Mouse (Mus musculus): ENCODE measurements around the gene Rhno1. TPM values are rescaled to one million over a fixed set of nuclear protein-coding genes. Genes with fewer than 3 reads are reported as not detected.

Rhno1 gene
- polyA plus RNA-seq (2015; fragmentation: Nextera tagmentation; extraction: Ambion mirVana) = 113 and 117 TPM in 2 replicates

- Histone ChIP-seq H3K27ac (ENCODE audit: low read length) (peak within 1 kb of the TSS; percentile 97), H3K4me2 (ENCODE audit: low read depth, low read length) (peak within 1 kb of the TSS; percentile 78), H3K9ac (ENCODE audit: low read length) (peak within 1 kb of the TSS; percentile 89), H3K9me3 (ENCODE audit: control insufficient read depth, low read length) (no peaks in the 10 kb centered on the region), H3K4me3 (ENCODE audit: low read length) (peak within 1 kb of the TSS; percentile 87), H3K27me3 (ENCODE audit: control insufficient read depth, insufficient read depth, low read depth, low read length) (no peaks in the 10 kb centered on the region), H3K4me1 (replicated peaks; ENCODE audit: control insufficient read depth, insufficient read depth, low read length) (peaks cover 16% of the 10 kb centered on the region), H3K36me3 (ENCODE audit: control insufficient read depth, insufficient read depth, low read length) (peaks cover 22% of the 10 kb centered on the region)
- peak; percentile 91 for ATAC-seq (ENCODE audit: low read depth)
- 0% methylated on average over 49 of the region's 76 CpGs for WGBS
These were observed at the start of gene Rhno1, which contains the start of gene Foxm1 for GRCm38 (mm10) chr6:128362381-128363006. TSS of gene Rhno1 (minus strand) at chr6:128362911. TSS of gene Foxm1 (plus strand) at chr6:128362967.

GRCm38 (mm10) chr6:128411115-128411514 is 48.4 kb upstream of the Rhno1 start:
- H3K9me3 ChIP-seq (ENCODE audit: control insufficient read depth, low read length) = no peaks in the 10 kb centered on the region
- peaks cover 37% of the 10 kb centered on the region for H3K36me3 ChIP-seq (ENCODE audit: control insufficient read depth, insufficient read depth, low read length)
- no peaks in the 10 kb centered on the region for H3K27me3 ChIP-seq (ENCODE audit: control insufficient read depth, insufficient read depth, low read depth, low read length)
- H3K9ac ChIP-seq (ENCODE audit: low read length) = no peak overlapping the region
- H3K4me1 ChIP-seq (replicated peaks; ENCODE audit: control insufficient read depth, insufficient read depth, low read length) = no peaks in the 10 kb centered on the region
- H3K4me2 ChIP-seq (ENCODE audit: low read depth, low read length) = no peak overlapping the region
- no peak overlapping the region for H3K27ac ChIP-seq (ENCODE audit: low read length)
- H3K4me3 ChIP-seq (ENCODE audit: low read length) = no peak overlapping the region
- ATAC-seq (ENCODE audit: low read depth) = peak; percentile 24; the same call in 1 of the 2 replicates
- 14% methylated on average over 3 of the region's 3 CpGs for WGBS

GRCm38 (mm10) chr6:128410305-128410704 is 47.6 kb upstream of the Rhno1 start:
- ATAC-seq (ENCODE audit: low read depth) = no peak
- Histone ChIP-seq H3K36me3 (ENCODE audit: control insufficient read depth, insufficient read depth, low read length) (peaks cover 37% of the 10 kb centered on the region), H3K4me2 (ENCODE audit: low read depth, low read length) (no peak overlapping the region), H3K4me3 (ENCODE audit: low read length) (no peak overlapping the region), H3K9ac (ENCODE audit: low read length) (no peak overlapping the region), H3K27me3 (ENCODE audit: control insufficient read depth, insufficient read depth, low read depth, low read length) (no peaks in the 10 kb centered on the region), H3K9me3 (ENCODE audit: control insufficient read depth, low read length) (no peaks in the 10 kb centered on the region), H3K27ac (ENCODE audit: low read length) (no peak overlapping the region), H3K4me1 (replicated peaks; ENCODE audit: control insufficient read depth, insufficient read depth, low read length) (no peaks in the 10 kb centered on the region)
- WGBS = 94% methylated on average over 13 of the region's 13 CpGs

GRCm38 (mm10) chr6:128408544-128409125 is 45.9 kb upstream of the Rhno1 start:
- ATAC-seq (ENCODE audit: low read depth) = no peak
- H3K4me3 ChIP-seq (ENCODE audit: low read length) = no peak overlapping the region
- H3K27me3 ChIP-seq (ENCODE audit: control insufficient read depth, insufficient read depth, low read depth, low read length) = no peaks in the 10 kb centered on the region
- 84% methylated on average over 7 of the region's 7 CpGs for WGBS
- H3K4me1 ChIP-seq (replicated peaks; ENCODE audit: control insufficient read depth, insufficient read depth, low read length) = no peaks in the 10 kb centered on the region
- peaks cover 35% of the 10 kb centered on the region for H3K36me3 ChIP-seq (ENCODE audit: control insufficient read depth, insufficient read depth, low read length)
- H3K4me2 ChIP-seq (ENCODE audit: low read depth, low read length) = no peak overlapping the region
- H3K9me3 ChIP-seq (ENCODE audit: control insufficient read depth, low read length) = no peaks in the 10 kb centered on the region
- no peak overlapping the region for H3K27ac ChIP-seq (ENCODE audit: low read length)
- H3K9ac ChIP-seq (ENCODE audit: low read length) = no peak overlapping the region

GRCm38 (mm10) chr6:128404708-128405107 is 42.0 kb upstream of the Rhno1 start:
- H3K9ac ChIP-seq (ENCODE audit: low read length) = no peak overlapping the region
- ATAC-seq (ENCODE audit: low read depth) = no peak
- no peak overlapping the region for H3K4me3 ChIP-seq (ENCODE audit: low read length)
- H3K27me3 ChIP-seq (ENCODE audit: control insufficient read depth, insufficient read depth, low read depth, low read length) = no peaks in the 10 kb centered on the region
- H3K4me1 ChIP-seq (replicated peaks; ENCODE audit: control insufficient read depth, insufficient read depth, low read length) = no peaks in the 10 kb centered on the region; the same call in 1 of the 2 replicates
- 53% methylated on average over 5 of the region's 5 CpGs for WGBS
- H3K36me3 ChIP-seq (ENCODE audit: control insufficient read depth, insufficient read depth, low read length) = peaks cover 15% of the 10 kb centered on the region
- H3K9me3 ChIP-seq (ENCODE audit: control insufficient read depth, low read length) = no peaks in the 10 kb centered on the region
- H3K4me2 ChIP-seq (ENCODE audit: low read depth, low read length) = no peak overlapping the region
- no peak overlapping the region for H3K27ac ChIP-seq (ENCODE audit: low read length)

- peak overlapping the region; percentile 53 for H3K9ac ChIP-seq (ENCODE audit: low read length)
- WGBS = 31% methylated on average over 21 of the region's 21 CpGs
- H3K9me3 ChIP-seq (ENCODE audit: control insufficient read depth, low read length) = no peaks in the 10 kb centered on the region
- no peaks in the 10 kb centered on the region for H3K27me3 ChIP-seq (ENCODE audit: control insufficient read depth, insufficient read depth, low read depth, low read length)
- no peak overlapping the region for H3K27ac ChIP-seq (ENCODE audit: low read length)
- peaks cover 2% of the 10 kb centered on the region; the same call in 1 of the 2 replicates for H3K4me1 ChIP-seq (replicated peaks; ENCODE audit: control insufficient read depth, insufficient read depth, low read length)
- H3K4me2 ChIP-seq (ENCODE audit: low read depth, low read length) = peak overlapping the region; percentile 62
- no peaks in the 10 kb centered on the region for H3K36me3 ChIP-seq (ENCODE audit: control insufficient read depth, insufficient read depth, low read length)
- H3K4me3 ChIP-seq (ENCODE audit: low read length) = peak overlapping the region; percentile 39
- peak; percentile 77 for ATAC-seq (ENCODE audit: low read depth)
These were observed 36.9 kb upstream of the Rhno1 start for GRCm38 (mm10) chr6:128399421-128400185.

GRCm38 (mm10) chr6:128398996-128399395 is 36.3 kb upstream of the Rhno1 start, which contains the start of gene Nrip2:
TSS of gene Nrip2 (plus strand) at chr6:128399296.
- H3K27ac ChIP-seq (ENCODE audit: low read length) = no peak within 1 kb of the TSS
- H3K9ac ChIP-seq (ENCODE audit: low read length) = peak within 1 kb of the TSS; percentile 53
- ATAC-seq (ENCODE audit: low read depth) = no peak

GRCm38 (mm10) chr6:128397574-128398261 is 35.0 kb upstream of the Rhno1 start:
- Histone ChIP-seq H3K4me2 (ENCODE audit: low read depth, low read length) (no peak overlapping the region), H3K27ac (ENCODE audit: low read length) (no peak overlapping the region), H3K9me3 (ENCODE audit: control insufficient read depth, low read length) (no peaks in the 10 kb centered on the region), H3K27me3 (ENCODE audit: control insufficient read depth, insufficient read depth, low read depth, low read length) (no peaks in the 10 kb centered on the region), H3K36me3 (ENCODE audit: control insufficient read depth, insufficient read depth, low read length) (no peaks in the 10 kb centered on the region), H3K9ac (ENCODE audit: low read length) (no peak overlapping the region), H3K4me1 (replicated peaks; ENCODE audit: control insufficient read depth, insufficient read depth, low read length) (peaks cover 2% of the 10 kb centered on the region; the same call in 1 of the 2 replicates), H3K4me3 (ENCODE audit: low read length) (no peak overlapping the region)
- no peak for ATAC-seq (ENCODE audit: low read depth)
- 73% methylated on average over 7 of the region's 7 CpGs for WGBS

More at GRCm38 (mm10) chr6:128398996-128399395, 36.3 kb upstream of the Rhno1 start, which contains the start of gene Nrip2:
- Histone ChIP-seq H3K9me3 (ENCODE audit: control insufficient read depth, low read length) (no peaks in the 10 kb centered on the region), H3K4me3 (ENCODE audit: low read length) (peak within 1 kb of the TSS; percentile 39), H3K36me3 (ENCODE audit: control insufficient read depth, insufficient read depth, low read length) (no peaks in the 10 kb centered on the region), H3K27me3 (ENCODE audit: control insufficient read depth, insufficient read depth, low read depth, low read length) (no peaks in the 10 kb centered on the region), H3K4me1 (replicated peaks; ENCODE audit: control insufficient read depth, insufficient read depth, low read length) (peaks cover 2% of the 10 kb centered on the region; the same call in 1 of the 2 replicates), H3K4me2 (ENCODE audit: low read depth, low read length) (peak within 1 kb of the TSS; percentile 62)
- 55% methylated on average over 3 of the region's 3 CpGs for WGBS
